Mouse (Mus musculus) mature B cell (primary cell): ENCODE measurements at regions not wholly inside any gene's neighbourhood (a gene's known extent, or its start where the extent isn't known, plus 50 kb on each side); places are given as distances from the start of the nearest gene placed in this dataset.
"Not testable (repeated sequence)": the region's sequence is repeated elsewhere in the genome, so short reads cannot be mapped to it uniquely, and the experiment has no call there.

Experiments
- in situ Hi-C: fragments of 300-500 bp; cut with MboI; formaldehyde crosslinking; loops from 2 replicates; pipeline ENCODE4 v1.14.3; 2019

GRCm38 (mm10) chr6:48175234-48175633 lies 88.8 kb upstream of the Zfp746 start:
- in situ Hi-C loops = loop anchor here (25.0 kb wide), 1 partner anchor 462 kb away; the partner anchor contains the start of genes AI854703 and Gimap8

GRCm38 (mm10) chr6:48172769-48173168 lies 86.4 kb upstream of the Zfp746 start:
- in situ Hi-C loops = not testable (repeated sequence)

GRCm38 (mm10) chr6:48136851-48137250 lies 50.5 kb upstream of the Zfp746 start:
- in situ Hi-C loops = no loop called here
